Mouse (Mus musculus) embryonic stem cell, embryonic (primary cell): Measurements from ENCODE around the gene Rp2.

ENCODE experiments used
- CTCF ChIA-PET, 4 experiments: fragments of 300-600 bp in 2 of 4; fragments of 350-600 bp in 2 of 4; sonication (Branson Sonifier 250); formaldehyde crosslinking; loops; one replicate each; lab custom pipeline; 2022; ENCODE audit warnings: inconsistent platforms in 2 of 4; lab: Charles Lee
- POLR2A ChIA-PET, 4 experiments: fragments of 300-600 bp in 2 of 4; fragments of 350-600 bp in 2 of 4; sonication (Branson Sonifier 250); formaldehyde crosslinking; loops; one replicate each; lab custom pipeline; 2022; ENCODE audit warnings: antibody characterized with exemption in 4 of 4, inconsistent platforms in 1 of 4; lab: Charles Lee

Rp2 gene

GRCm38 (mm10) chrX:20411382-20411781 lies 47.1 kb downstream of the Rp2 start:
- ChIA-PET CTCF (no interaction called here), POLR2A (interaction anchor here in 1 of 4 experiments (3.0 kb wide), 1 partner anchor 14 kb away, joined by 32 read pairs; the partner anchor contains the start of gene Jade3)

GRCm38 (mm10) chrX:20412221-20412620 lies 47.9 kb downstream of the Rp2 start:
- ChIA-PET POLR2A (interaction anchor here in 3 of 4 experiments (0.6 to 3.8 kb wide), 7 partner anchors 8 to 360 kb away, joined by 3 to 32 read pairs (median 5); partner anchors contain the start of gene Jade3 (in 2 of the 3)), CTCF (interaction anchor here in 2 of 4 experiments (0.6 to 0.7 kb wide), 2 partner anchors 8 to 72 kb away, joined by 3 to 4 read pairs; no protein-coding TSS in a partner anchor)

- POLR2A ChIA-PET = interaction anchor here in 2 of 4 experiments (0.6 to 3.8 kb wide), 3 partner anchors 10 to 68 kb away, joined by 7 to 32 read pairs (median 9); partner anchors contain the start of gene Jade3 (in 2 of the 2)
- CTCF ChIA-PET = interaction anchor here in 2 of 4 experiments (0.6 kb wide), 2 partner anchors 354 to 404 kb away, joined by 3 to 5 read pairs; no protein-coding TSS in a partner anchor
Measured at GRCm38 (mm10) chrX:20414885-20415622, 50.8 kb downstream of the Rp2 start.

GRCm38 (mm10) chrX:20418461-20418860 lies 54.2 kb downstream of the Rp2 start:
- CTCF ChIA-PET = no interaction called here
- POLR2A ChIA-PET = interaction anchor here in 1 of 4 experiments (1.4 kb wide), 1 partner anchor 11 kb away, joined by 3 read pairs; no protein-coding TSS in a partner anchor

- ChIA-PET CTCF (interaction anchor here in 1 of 4 experiments (1.1 kb wide), 1 partner anchor 16 kb away, joined by 3 read pairs; no protein-coding TSS in a partner anchor), POLR2A (interaction anchor here in 3 of 4 experiments (0.6 to 1.8 kb wide), 7 partner anchors 9 to 842 kb away, joined by 3 to 5 read pairs (median 3); partner anchors contain the start of genes Ndufb11 (in 1 of the 3) and Rbm10 (in 1 of the 3))
Measured at GRCm38 (mm10) chrX:20419536-20419935, 55.3 kb downstream of the Rp2 start.

- CTCF ChIA-PET = interaction anchor here in 3 of 4 experiments (0.6 to 1.2 kb wide), 4 partner anchors 21 to 163 kb away, joined by 3 to 7 read pairs (median 4); partner anchors contain the start of gene Rp2 (in 1 of the 3)
- POLR2A ChIA-PET = interaction anchor here in 3 of 4 experiments (0.6 to 3.3 kb wide), 35 partner anchors 9 to 1252 kb away, joined by 3 to 34 read pairs (median 4); partner anchors contain the start of genes Ndufb11 (in 2 of the 3), Rbm10 (in 2 of the 3), Rp2 (in 2 of the 3) and Cdk16 (in 1 of the 3)
Measured at GRCm38 (mm10) chrX:20425140-20425838, 61.0 kb downstream of the Rp2 start, which contains the start of gene Jade3. Gene Jade3 (plus strand): TSS chrX:20425688.

- CTCF ChIA-PET = interaction anchor here in 3 of 4 experiments (0.5 to 1.2 kb wide), 4 partner anchors 22 to 68 kb away, joined by 3 to 7 read pairs (median 4); partner anchors contain the start of gene Rp2 (in 1 of the 3)
- POLR2A ChIA-PET = interaction anchor here in 3 of 4 experiments (0.6 to 3.3 kb wide), 27 partner anchors 9 to 446 kb away, joined by 3 to 34 read pairs (median 4); partner anchors contain the start of genes Rp2 (in 3 of the 3), Cdk16 (in 1 of the 3), Ndufb11 (in 1 of the 3) and Rbm10 (in 1 of the 3)
Measured at GRCm38 (mm10) chrX:20425839-20426449, 61.7 kb downstream of the Rp2 start.
